Mouse (Mus musculus): ENCODE data around the gene Pgm2l1.

Gene Pgm2l1

GRCm38 (mm10) chr7:100296699-100297098 is 69.5 kb downstream of the Pgm2l1 start:
- DNase-seq (ENCODE audit: low read depth) = no peak

- DNase-seq (ENCODE audit: low read depth) = no peak
Observed at GRCm38 (mm10) chr7:100298861-100299510, 71.8 kb downstream of the Pgm2l1 start.

GRCm38 (mm10) chr7:100301390-100301789 is 74.2 kb downstream of the Pgm2l1 start:
- DNase-seq (ENCODE audit: low read depth) = no peak

GRCm38 (mm10) chr7:100302316-100302715 is 75.1 kb downstream of the Pgm2l1 start:
- no peak for DNase-seq (ENCODE audit: low read depth)

GRCm38 (mm10) chr7:100305894-100306293 is 78.7 kb downstream of the Pgm2l1 start:
- no peak for DNase-seq (ENCODE audit: low read depth)

- no peak for DNase-seq (ENCODE audit: low read depth)
Observed at GRCm38 (mm10) chr7:100307872-100308653, 80.9 kb downstream of the Pgm2l1 start.

GRCm38 (mm10) chr7:100309216-100309615 is 82.0 kb downstream of the Pgm2l1 start:
- no peak for DNase-seq (ENCODE audit: low read depth)

- DNase-seq (ENCODE audit: low read depth) = no peak
Observed at GRCm38 (mm10) chr7:100309679-100310078, 82.5 kb downstream of the Pgm2l1 start.

GRCm38 (mm10) chr7:100310290-100310689 is 83.1 kb downstream of the Pgm2l1 start:
- DNase-seq (ENCODE audit: low read depth) = no peak

- DNase-seq (ENCODE audit: low read depth) = no peak
Observed at GRCm38 (mm10) chr7:100312716-100313115, 85.5 kb downstream of the Pgm2l1 start.

- DNase-seq (ENCODE audit: low read depth) = peak; percentile 13
Observed at GRCm38 (mm10) chr7:100316924-100317323, 89.7 kb downstream of the Pgm2l1 start.

- DNase-seq (ENCODE audit: low read depth) = no peak
Observed at GRCm38 (mm10) chr7:100317534-100317933, 90.3 kb downstream of the Pgm2l1 start.

- no peak for DNase-seq (ENCODE audit: low read depth)
Observed at GRCm38 (mm10) chr7:100323721-100324120, 96.5 kb downstream of the Pgm2l1 start.

- DNase-seq (ENCODE audit: low read depth) = peak; percentile 8
Observed at GRCm38 (mm10) chr7:100325482-100325881, 98.3 kb downstream of the Pgm2l1 start.

- no peak for DNase-seq (ENCODE audit: low read depth)
Observed at GRCm38 (mm10) chr7:100327514-100327913, 100.3 kb downstream of the Pgm2l1 start.
